Mouse (Mus musculus): ENCODE data around the gene Clasp1.

Gene Clasp1

DNA sequence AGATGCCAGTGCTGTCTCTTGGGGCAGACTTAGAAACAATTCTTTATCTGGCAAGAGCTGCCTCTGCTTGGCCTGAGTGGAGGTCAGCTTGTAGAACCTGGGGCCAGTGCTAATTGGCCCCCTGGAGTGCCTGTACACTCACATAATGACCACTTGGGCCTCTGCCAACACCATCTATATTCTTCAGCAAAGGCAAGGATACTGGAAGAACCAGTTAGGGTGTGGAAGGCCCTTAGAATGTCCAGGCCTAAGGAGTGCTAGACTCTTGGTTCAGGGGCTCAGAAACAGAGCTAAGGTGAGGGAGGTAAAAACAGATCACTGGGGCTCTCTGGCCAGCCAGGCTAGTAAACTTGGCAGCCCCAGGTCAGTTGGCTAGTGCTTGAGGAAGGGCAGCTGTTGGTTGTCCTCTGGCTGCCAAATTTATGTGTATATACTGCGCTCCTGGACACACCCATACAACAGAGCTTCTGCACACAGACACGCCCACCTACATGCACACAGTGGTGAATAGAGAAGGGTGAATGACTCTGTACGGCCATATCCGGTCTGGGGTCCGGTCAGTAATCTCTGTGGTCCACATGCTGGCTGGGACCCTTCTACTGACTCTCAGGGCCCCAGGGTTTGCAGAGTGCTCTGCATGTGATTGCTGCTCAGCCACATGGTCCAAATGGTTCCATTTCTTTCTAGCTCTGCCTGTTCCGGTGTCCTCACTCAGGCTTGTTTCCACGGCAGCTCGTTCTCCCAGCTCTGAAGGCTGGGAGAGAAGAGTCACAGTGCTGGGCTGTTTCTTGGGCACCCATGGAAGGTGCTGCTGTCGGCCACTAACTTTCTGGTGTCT is 261.3 kb downstream of the Clasp1 start:
- in situ Hi-C loops (cut with MboI, MseI), result no loop called here

DNA sequence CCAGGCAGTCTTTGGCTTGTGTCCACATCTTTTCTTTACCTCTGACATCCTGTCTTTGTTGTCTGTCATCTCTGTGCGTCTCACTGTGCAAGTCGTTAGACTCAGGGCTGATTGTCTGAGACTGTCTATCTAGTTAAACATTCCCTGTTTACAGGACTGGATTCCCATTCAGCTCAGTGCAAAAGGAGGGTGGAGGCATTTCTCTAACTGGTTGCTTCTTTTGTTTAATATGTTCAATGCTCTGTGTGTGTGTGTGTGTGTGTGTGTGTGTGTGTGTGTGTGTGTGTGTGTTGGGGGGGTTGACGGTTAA is 261.9 kb downstream of the Clasp1 start:
- in situ Hi-C loops (cut with MboI, MseI), result no loop called here

DNA sequence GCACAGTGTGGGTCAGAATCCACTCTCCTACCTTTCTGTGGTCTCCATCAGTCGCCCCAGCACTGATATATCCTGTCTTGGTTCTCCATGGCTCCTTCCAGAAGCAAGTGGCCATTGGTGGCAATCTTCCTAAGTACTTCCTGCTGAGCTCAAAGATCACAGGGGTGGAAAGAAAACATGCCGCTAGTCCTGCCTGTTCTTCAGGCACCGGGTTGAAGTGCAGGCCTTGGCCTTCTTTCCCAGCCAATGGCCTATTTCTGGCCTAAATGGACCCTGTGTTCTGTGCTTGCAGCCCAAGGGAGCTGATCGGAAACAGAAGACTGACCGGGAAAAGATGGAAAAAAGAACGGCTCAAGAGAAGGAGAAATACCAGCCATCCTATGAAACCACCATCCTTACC is 269.9 kb downstream of the Clasp1 start:
- in situ Hi-C loops (cut with MboI, MseI), result no loop called here

DNA sequence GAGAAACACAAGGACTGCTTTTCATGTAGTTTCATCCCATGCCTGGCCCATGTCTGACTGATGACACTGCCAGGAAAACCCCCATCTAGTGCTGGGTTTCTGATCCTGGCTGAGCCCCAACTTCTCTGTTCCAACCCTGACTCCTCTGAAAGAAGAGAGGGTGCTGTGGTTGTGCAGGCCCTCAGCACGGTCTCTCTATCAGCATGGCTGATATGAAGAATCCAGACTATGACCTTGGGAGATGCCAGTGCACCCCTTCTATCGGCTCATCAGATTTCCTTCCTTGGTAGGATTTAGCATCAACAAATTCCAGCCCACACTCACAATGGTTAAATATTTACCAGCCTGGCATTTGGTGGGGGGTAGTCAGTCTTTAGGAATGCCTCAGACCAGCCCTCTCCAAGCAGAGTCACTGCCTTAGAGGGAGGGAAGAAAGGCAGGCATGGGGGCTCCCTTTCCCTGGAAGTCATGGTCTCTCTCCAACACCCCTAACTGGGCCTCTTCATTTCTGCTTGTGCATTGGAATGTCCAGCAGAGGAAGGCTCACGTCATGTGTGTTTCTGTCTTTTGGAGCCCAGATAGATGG is 272.1 kb downstream of the Clasp1 start:
- in situ Hi-C loops (cut with MboI, MseI), result no loop called here

Measured in T-helper 2 cell (primary cell).